Mouse (Mus musculus): ENCODE results near the gene Socs2.

The Socs2 gene

GRCm38 (mm10) chr10:95420284-95420683, 3.3 kb upstream of the Socs2 start:
- DNase-seq (ENCODE audit: low read depth, low spot score): no peak

DNA sequence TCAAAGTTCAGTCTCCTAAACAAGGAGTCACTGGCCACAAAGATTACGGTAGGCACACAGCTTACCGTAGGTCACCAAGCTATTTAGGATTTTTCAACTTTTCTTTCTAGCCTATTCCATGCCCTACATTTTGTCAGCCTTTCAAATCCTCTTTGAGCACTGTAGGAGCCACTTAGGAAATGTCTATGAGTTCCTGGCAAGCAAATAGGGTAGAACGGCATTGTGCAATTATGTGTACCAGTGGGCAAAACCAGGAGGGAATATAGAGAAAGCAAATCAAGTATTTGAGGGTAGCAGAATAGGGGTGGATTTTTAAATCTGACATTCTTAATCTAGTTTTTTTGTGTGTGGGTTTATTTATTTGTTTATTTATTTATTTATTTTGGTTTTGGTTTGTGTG, 2.7 kb upstream of the Socs2 start:
- no peak for DNase-seq (ENCODE audit: low read depth, low spot score)

- no peak for DNase-seq (ENCODE audit: low read depth, low spot score)
Observed at GRCm38 (mm10) chr10:95418631-95419030, 1.7 kb upstream of the Socs2 start.

GRCm38 (mm10) chr10:95417496-95418236, 686 bp upstream of the Socs2 start:
- peak; percentile 52 for DNase-seq (ENCODE audit: low read depth, low spot score)

DNA sequence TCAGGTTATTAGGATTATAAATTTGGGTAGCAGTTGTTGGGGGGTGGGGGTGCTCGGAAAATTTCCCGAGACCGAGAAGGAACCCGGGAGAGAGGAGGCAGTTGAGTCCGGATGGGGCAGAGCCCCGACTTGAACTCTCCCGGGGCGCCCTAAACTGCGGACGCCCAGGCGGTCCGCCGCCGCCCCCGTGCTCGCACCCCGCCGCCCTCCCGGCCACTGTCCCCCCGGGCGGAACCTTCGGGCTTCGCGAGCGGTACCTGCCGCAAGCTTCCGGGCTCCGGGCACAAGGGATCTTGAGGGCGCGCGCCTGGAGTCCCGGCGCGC, 657 bp downstream of the Socs2 start:
- DNase-seq (ENCODE audit: low read depth, low spot score): no peak

DNA sequence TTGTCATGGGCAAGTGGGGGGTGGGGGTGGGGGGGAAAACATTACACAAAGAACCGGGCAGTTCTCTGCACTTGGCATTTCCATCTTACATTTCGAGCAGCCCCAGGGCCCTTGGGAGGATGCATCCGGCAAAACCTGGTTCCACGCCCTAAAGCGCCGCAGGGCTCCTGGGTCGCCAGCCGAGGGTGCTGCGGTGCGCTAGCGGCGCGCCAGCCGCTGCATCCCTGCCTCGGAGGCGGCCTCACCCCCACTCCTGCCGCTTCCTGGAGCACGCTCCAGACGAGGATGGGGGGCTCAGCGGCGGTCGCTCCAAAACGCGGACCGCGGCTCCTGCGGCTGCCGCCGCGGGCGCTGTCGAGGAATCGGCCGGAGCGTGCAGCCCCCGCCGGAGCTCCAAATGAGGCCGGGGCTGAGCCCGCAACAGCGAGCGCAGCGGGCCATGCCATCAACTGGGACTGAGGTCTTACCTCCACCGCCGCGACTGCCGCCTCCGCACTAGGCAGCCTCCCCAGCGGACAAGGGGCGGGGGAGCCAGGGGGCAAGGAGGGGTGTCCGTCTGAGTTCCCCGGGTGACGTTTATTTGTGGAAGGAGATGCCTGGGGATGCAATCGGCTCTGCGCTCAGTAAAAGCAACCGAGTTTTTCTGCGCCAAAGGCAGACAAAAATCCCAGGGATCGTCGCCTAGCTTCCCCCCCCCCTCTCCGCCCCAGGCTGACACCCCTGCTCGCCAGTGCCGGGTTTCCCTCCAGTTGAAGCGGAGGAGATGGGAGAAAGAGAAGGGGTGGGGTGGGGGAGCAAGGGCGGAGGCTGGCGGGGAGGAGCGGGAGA, 1.2 kb downstream of the Socs2 start:
- DNase-seq (ENCODE audit: low read depth, low spot score): no peak

DNA sequence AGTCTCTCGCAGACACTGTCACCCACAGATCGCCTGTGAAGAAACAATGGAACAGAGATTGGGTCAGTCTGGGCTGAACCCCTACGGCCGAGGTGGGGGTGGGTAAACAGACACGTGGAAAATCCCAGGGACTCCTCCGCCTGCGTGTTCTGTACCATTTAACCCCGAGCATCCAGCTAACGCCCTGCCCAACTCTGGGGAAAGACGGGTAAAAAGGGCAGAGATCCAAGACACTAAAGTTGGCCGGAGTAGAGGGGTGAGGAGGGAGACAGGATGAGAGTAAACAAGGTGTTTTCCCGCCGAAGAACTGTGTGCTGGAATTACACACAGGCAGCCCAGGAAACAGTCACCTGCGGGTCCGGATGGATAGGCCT, 1.8 kb downstream of the Socs2 start:
- DNase-seq (ENCODE audit: low read depth, low spot score): no peak

DNA sequence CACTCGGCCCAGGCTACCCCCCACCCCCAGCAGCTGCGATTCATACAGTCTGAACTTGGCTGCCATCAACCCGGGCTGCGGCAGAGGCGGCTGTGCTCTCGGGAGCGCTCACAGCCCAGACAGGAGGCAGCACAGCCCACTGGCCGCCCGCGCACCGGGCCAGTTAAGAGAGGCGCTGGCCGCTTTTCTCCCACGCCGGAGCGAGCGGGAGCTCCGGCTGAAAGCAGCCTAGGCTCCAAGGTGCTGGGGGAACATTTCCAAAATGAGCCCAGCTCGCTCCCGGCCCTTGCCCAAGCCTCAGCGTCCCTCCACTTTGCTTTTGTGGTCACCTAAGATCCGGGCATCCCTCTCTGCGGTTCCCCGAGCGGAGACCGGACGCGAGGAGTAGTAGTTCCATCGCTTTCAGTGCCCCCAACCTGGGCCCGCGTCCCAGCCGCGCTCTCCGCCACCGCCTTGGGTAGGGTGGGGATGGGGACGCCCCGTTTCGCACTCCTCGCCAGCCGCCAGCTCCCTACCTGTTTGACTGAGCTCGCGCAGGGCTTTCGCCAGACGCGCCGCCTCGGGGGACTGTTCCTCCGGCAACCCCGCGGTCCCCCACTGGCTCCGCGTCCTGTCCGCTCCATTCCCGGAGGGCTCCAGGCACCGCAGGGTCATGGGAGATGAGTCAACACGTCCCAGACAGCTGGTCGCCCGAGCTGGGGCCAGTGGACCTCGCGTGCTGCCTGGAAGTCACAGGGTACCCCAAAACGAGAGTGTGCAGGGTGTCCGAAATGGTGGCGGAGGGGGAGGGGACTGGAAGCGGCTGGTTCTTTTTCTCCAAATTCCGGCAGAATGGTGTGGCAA, 2.4 kb downstream of the Socs2 start:
- no peak for DNase-seq (ENCODE audit: low read depth, low spot score)

- no peak for DNase-seq (ENCODE audit: low read depth, low spot score)
Observed at GRCm38 (mm10) chr10:95411139-95411538, 5.8 kb downstream of the Socs2 start.

GRCm38 (mm10) chr10:95410709-95411108, 6.3 kb downstream of the Socs2 start:
- no peak for DNase-seq (ENCODE audit: low read depth, low spot score)

GRCm38 (mm10) chr10:95410209-95410608, 6.8 kb downstream of the Socs2 start:
- DNase-seq (ENCODE audit: low read depth, low spot score): no peak

DNA sequence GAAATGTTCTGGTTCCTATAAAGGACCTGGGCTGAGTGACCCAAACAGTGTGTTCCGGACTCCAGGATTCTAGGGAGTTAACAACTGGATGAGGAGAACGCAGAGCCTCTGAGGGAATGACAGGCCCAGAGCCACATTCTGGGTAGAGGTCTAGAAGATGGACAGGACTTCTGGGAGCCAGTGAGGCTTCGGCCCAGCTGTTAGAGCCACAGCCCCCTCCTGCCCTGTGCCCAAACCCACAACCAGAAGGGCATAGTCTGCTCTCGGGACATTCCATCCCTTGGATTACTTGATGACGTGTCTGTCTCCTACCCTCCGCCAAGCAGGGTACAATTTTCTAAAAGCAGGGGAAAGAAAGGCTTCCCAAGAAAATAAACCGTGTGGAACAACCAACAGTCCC, 7.8 kb downstream of the Socs2 start:
- DNase-seq (ENCODE audit: low read depth, low spot score): no peak

GRCm38 (mm10) chr10:95408487-95408886, 8.5 kb downstream of the Socs2 start:
- no peak for DNase-seq (ENCODE audit: low read depth, low spot score)

DNA sequence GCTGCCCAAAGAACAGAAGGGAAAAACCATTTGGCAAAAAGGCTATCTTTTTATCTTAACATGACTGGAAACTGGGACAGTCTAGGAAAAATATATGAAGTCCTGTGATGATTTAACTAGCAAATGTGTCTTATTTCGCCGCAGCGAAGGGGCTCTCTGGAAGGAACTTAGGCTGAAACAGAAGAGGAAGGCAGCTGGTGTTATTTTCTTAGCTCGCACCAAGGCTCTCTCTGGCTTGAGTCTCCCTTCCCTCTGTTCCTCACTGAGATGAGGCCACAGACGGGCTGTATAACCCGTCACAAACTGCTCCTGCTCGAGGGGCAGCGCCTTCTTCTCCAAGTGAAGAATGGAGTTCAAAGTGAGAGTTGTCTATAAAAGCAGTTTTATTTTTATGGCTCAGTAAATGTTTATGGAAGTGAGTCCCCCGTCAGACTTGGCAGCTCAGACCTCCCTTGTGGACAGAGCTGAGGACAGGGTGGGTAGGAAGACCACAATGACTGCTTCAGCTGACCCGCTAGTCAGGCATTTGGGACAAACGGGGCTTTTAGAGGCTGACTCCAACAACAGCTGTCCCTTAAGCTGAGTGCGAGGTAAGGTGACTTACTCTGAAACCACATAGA, 9.3 kb downstream of the Socs2 start:
- no peak for DNase-seq (ENCODE audit: low read depth, low spot score)

DNA sequence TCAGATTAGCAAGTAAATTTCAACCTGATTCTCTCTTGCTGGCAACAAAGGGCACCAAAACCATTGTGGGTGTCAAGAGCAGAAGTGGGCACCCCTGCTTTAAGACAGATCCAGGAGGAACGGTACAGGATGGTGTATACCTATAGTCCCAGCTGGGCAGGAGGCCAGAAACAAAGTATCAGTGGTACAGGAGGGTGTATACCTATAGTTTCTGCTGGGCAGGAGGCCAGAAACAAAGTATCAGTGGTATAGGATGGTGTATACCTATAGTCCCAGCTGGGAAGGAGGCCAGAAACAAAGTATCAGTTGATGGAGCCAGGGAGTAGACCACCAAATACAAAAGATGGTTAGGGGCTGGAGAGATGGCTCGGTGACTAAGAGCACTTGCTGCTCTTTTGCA, 12.2 kb downstream of the Socs2 start:
- DNase-seq (ENCODE audit: low read depth, low spot score): no peak

DNA sequence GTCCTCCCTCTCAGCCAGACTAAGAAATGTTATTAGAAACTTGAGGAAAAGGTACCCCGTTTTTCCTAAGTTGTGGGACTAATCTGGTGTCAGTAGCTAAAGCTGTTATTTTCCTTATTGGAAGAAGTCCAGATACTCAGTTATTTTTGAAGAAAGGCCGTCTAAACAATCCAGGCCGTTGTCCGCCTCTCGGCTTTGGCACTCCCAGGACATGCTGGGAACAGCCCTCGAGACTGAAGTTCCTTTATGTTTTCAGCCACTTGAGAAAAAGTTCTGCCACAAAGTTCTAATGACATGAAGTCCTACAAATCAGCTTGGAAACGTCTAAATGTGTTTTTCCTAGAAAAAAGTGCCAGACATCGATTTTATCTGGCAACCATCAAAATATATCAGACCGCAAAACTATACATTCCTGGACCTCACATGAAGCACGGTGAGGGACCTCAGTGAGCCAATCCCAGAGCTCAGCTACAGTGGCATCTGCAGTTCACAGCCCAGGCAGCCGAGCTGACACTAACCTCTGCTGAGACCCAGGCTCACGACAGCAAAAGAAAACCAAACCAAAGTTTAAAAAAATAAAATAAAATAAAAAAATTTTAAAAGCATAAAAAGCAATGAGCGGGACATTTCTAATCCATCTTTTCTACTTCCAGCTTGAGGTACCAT, 17.2 kb downstream of the Socs2 start:
- DNase-seq (ENCODE audit: low read depth, low spot score): no peak

GRCm38 (mm10) chr10:95398489-95398888, 18.5 kb downstream of the Socs2 start:
- DNase-seq (ENCODE audit: low read depth, low spot score): no peak

GRCm38 (mm10) chr10:95397191-95397835, 19.7 kb downstream of the Socs2 start:
- DNase-seq (ENCODE audit: low read depth, low spot score): no peak

DNA sequence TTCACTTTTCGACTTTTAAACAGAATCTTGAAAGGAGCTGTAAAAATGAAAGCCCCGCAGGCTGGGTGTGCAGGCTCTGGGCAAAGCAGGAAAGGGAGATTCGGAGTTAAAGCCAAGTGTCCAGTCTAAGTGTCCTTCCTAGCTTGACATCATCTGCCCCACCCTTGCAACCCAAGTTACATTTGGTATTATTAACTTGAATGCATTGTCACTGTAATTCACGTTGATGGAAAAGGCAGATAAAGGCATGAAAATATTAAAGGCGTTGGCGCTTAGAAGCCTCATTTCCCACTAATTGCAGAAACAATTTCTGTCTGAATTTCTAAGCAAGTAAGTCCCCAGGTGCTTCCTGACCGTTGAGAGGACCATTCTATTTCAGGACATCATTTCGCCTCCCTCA, 20.6 kb downstream of the Socs2 start:
- DNase-seq (ENCODE audit: low read depth, low spot score): no peak

DNA sequence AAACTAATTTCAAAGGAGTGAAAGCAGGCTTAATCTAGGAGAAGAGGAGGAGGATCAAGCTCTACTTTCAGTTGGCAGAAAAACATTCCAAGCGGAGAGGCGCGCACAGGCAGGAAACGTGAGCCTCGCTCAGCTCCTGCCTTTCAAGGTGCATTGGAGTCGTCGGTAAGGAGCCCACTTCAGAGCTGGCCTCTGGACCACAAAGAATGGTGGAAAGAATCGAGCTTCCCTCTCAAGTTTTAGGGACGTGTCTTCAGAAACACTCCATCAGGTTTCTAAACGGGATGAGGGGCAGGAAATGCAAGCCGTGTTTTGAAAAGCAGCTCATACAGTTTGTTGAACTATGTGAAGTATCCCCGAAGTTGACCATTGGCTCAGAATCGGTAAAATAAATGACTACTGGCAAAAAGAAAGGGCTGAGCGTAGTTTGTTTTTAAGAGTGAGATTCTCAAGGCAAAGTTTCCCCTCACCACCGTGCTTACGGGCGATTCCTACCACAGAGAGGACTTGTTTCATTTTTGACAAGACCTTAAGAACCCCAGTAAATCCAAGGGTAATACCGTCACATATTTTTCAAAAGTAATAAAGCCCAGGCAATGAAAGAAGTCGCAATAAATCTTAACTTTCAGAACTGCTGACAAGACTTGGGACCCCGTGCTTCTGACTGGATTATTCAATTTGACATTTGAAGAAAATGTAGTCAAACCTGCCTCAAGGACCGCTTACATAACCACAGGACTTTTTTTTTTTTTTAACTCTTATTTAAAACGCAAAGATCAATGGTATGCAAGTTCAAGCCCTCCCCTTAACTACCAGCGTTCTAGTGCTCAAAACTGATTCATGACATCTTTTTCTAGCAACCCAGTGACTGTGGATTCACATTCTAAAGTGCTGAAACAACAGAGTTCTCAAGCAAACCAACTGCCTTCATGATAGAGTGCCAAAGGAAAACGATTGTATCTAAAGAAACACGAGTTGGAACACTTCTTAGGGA, 21.9 kb downstream of the Socs2 start:
- DNase-seq (ENCODE audit: low read depth, low spot score): no peak

All from skeletal muscle tissue, adult 2 months (tissue).